Mouse (Mus musculus) embryonic stem cell, embryonic (primary cell): ENCODE measurements around the gene Scml4.

Source experiments
- CTCF ChIA-PET, 4 experiments: fragments of 300-600 bp in 2 of 4; fragments of 350-600 bp in 2 of 4; sonication (Branson Sonifier 250); formaldehyde crosslinking; loops; one replicate each; lab custom pipeline; 2022; ENCODE audit warnings: inconsistent platforms in 2 of 4; lab: Charles Lee
- POLR2A ChIA-PET, 4 experiments: fragments of 300-600 bp in 2 of 4; fragments of 350-600 bp in 2 of 4; sonication (Branson Sonifier 250); formaldehyde crosslinking; loops; one replicate each; lab custom pipeline; 2022; ENCODE audit warnings: antibody characterized with exemption in 4 of 4, inconsistent platforms in 1 of 4; lab: Charles Lee

Scml4 gene

GRCm38 (mm10) chr10:42860159-42860911, at the start of gene Scml4:
TSS of gene Scml4 (plus strand) at chr10:42860370.
- ChIA-PET POLR2A (interaction anchor here in 3 of 4 experiments (0.7 to 1.2 kb wide), 4 partner anchors 11 to 85 kb away, joined by 3 to 6 read pairs (median 4); no protein-coding TSS in a partner anchor), CTCF (interaction anchor here (0.6 to 1.3 kb wide), 6 partner anchors 18 to 1051 kb away, joined by 3 to 9 read pairs (median 4); no protein-coding TSS in a partner anchor)

- POLR2A ChIA-PET: no interaction called here
- CTCF ChIA-PET: interaction anchor here in 1 of 4 experiments (1.1 kb wide), 1 partner anchor 9 kb away, joined by 3 read pairs; no protein-coding TSS in a partner anchor
These were observed 34.2 kb upstream of the Scml4 start for GRCm38 (mm10) chr10:42825923-42826322.

GRCm38 (mm10) chr10:42827155-42827554, 33.0 kb upstream of the Scml4 start:
- POLR2A ChIA-PET: no interaction called here
- CTCF ChIA-PET: no interaction called here

GRCm38 (mm10) chr10:42830007-42830406, 30.2 kb upstream of the Scml4 start:
- ChIA-PET POLR2A (interaction anchor here in 2 of 4 experiments (1.2 to 2.0 kb wide), 3 partner anchors 11 to 14 kb away, joined by 3 to 7 read pairs (median 4); no protein-coding TSS in a partner anchor), CTCF (interaction anchor here in 1 of 4 experiments (0.5 kb wide), 1 partner anchor 1395 kb away, joined by 3 read pairs; no protein-coding TSS in a partner anchor)

- ChIA-PET CTCF (no interaction called here), POLR2A (interaction anchor here in 2 of 4 experiments (1.2 to 2.0 kb wide), 3 partner anchors 11 to 15 kb away, joined by 3 to 7 read pairs (median 4); no protein-coding TSS in a partner anchor)
These were observed 29.8 kb upstream of the Scml4 start for GRCm38 (mm10) chr10:42830409-42830808.

- CTCF ChIA-PET: interaction anchor here in 3 of 4 experiments (0.6 to 2.6 kb wide), 7 partner anchors 9 to 200 kb away, joined by 3 to 10 read pairs (median 3); no protein-coding TSS in a partner anchor
- POLR2A ChIA-PET: interaction anchor here in 1 of 4 experiments (0.6 kb wide), 3 partner anchors 115 to 369 kb away, joined by 3 to 6 read pairs (median 5); no protein-coding TSS in a partner anchor
These were observed 27.5 kb upstream of the Scml4 start for GRCm38 (mm10) chr10:42832677-42833076.

GRCm38 (mm10) chr10:42833871-42834727, 26.1 kb upstream of the Scml4 start:
- ChIA-PET CTCF (interaction anchor here in 3 of 4 experiments (0.6 to 2.6 kb wide), 9 partner anchors 8 to 202 kb away, joined by 3 to 10 read pairs (median 3); no protein-coding TSS in a partner anchor), POLR2A (interaction anchor here in 1 of 4 experiments (1.0 kb wide), 1 partner anchor 73 kb away, joined by 4 read pairs; the partner anchor contains the start of gene Sec63)

GRCm38 (mm10) chr10:42838106-42838505, 22.1 kb upstream of the Scml4 start:
- POLR2A ChIA-PET: interaction anchor here in 1 of 4 experiments (0.6 to 0.8 kb wide), 2 partner anchors 13 to 110 kb away, joined by 3 to 5 read pairs; no protein-coding TSS in a partner anchor
- CTCF ChIA-PET: no interaction called here

- ChIA-PET POLR2A (interaction anchor here in 1 of 4 experiments (0.6 to 0.8 kb wide), 2 partner anchors 79 to 110 kb away, joined by 3 to 5 read pairs; no protein-coding TSS in a partner anchor), CTCF (no interaction called here)
These were observed 21.4 kb upstream of the Scml4 start for GRCm38 (mm10) chr10:42838736-42839135.

- POLR2A ChIA-PET: interaction anchor here in 1 of 4 experiments (1.2 to 1.7 kb wide), 2 partner anchors 24 to 133 kb away, joined by 3 to 5 read pairs; no protein-coding TSS in a partner anchor
- CTCF ChIA-PET: interaction anchor here in 3 of 4 experiments (0.6 to 1.7 kb wide), 6 partner anchors 102 to 532 kb away, joined by 3 to 5 read pairs (median 4); no protein-coding TSS in a partner anchor
These were observed 20.1 kb upstream of the Scml4 start for GRCm38 (mm10) chr10:42840036-42840435.

- CTCF ChIA-PET: interaction anchor here (0.5 to 3.6 kb wide), 54 partner anchors 8 to 720 kb away, joined by 3 to 62 read pairs (median 4); partner anchors contain the start of genes Scml4 (in 2 of the 4) and Sec63 (in 2 of the 4)
- POLR2A ChIA-PET: interaction anchor here in 2 of 4 experiments (1.1 to 1.6 kb wide), 3 partner anchors 82 to 198 kb away, joined by 3 to 7 read pairs (median 3); no protein-coding TSS in a partner anchor
These were observed 18.5 kb upstream of the Scml4 start for GRCm38 (mm10) chr10:42841531-42842195.

GRCm38 (mm10) chr10:42842358-42842757, 17.8 kb upstream of the Scml4 start:
- POLR2A ChIA-PET: interaction anchor here in 3 of 4 experiments (0.6 to 1.6 kb wide), 6 partner anchors 16 to 199 kb away, joined by 3 to 7 read pairs (median 4); no protein-coding TSS in a partner anchor
- CTCF ChIA-PET: interaction anchor here (0.5 to 3.6 kb wide), 62 partner anchors 9 to 652 kb away, joined by 3 to 62 read pairs (median 4); partner anchors contain the start of genes Scml4 (in 2 of the 4) and Sec63 (in 2 of the 4)

- CTCF ChIA-PET: interaction anchor here (0.9 to 3.6 kb wide), 15 partner anchors 11 to 163 kb away, joined by 3 to 62 read pairs (median 7); no protein-coding TSS in a partner anchor
- POLR2A ChIA-PET: interaction anchor here in 1 of 4 experiments (0.7 to 1.5 kb wide), 2 partner anchors 14 to 19 kb away, joined by 3 to 4 read pairs; no protein-coding TSS in a partner anchor
These were observed 16.8 kb upstream of the Scml4 start for GRCm38 (mm10) chr10:42843416-42843815.

- POLR2A ChIA-PET: no interaction called here
- CTCF ChIA-PET: interaction anchor here in 2 of 4 experiments (0.6 to 1.6 kb wide), 4 partner anchors 127 to 142 kb away, joined by 3 to 4 read pairs (median 3); no protein-coding TSS in a partner anchor
These were observed 14.7 kb upstream of the Scml4 start for GRCm38 (mm10) chr10:42845480-42845879.

GRCm38 (mm10) chr10:42848179-42849080, 11.7 kb upstream of the Scml4 start:
- POLR2A ChIA-PET: interaction anchor here in 2 of 4 experiments (0.6 to 1.8 kb wide), 10 partner anchors 12 to 687 kb away, joined by 3 to 5 read pairs (median 4); partner anchors contain the start of gene Scml4 (in 1 of the 2)
- CTCF ChIA-PET: interaction anchor here (0.6 to 1.6 kb wide), 7 partner anchors 93 to 462 kb away, joined by 3 to 8 read pairs (median 4); no protein-coding TSS in a partner anchor

GRCm38 (mm10) chr10:42849081-42849400, 11.1 kb upstream of the Scml4 start:
- ChIA-PET POLR2A (interaction anchor here in 2 of 4 experiments (0.7 to 1.8 kb wide), 8 partner anchors 11 to 687 kb away, joined by 3 to 5 read pairs (median 3); partner anchors contain the start of gene Scml4 (in 1 of the 2)), CTCF (interaction anchor here (0.6 to 1.1 kb wide), 7 partner anchors 93 to 462 kb away, joined by 3 to 8 read pairs (median 4); no protein-coding TSS in a partner anchor)
